Mouse (Mus musculus) ES-Bruce4 (cell line): ENCODE results near the gene Edf1. TPM values are rescaled to one million over a fixed set of nuclear protein-coding genes. Genes with fewer than 3 reads are reported as not detected.
"Not testable (repeated sequence)": the region's sequence is repeated elsewhere in the genome, so short reads cannot be mapped to it uniquely, and the experiment has no call there.

Experiments
- H3K27ac ChIP-seq: 2 replicates; pipeline ENCODE4 v1.5.1; 2012; ENCODE audit warnings: low read length, inconsistent platforms; ENCODE audit not compliant: insufficient read depth
- H3K27me3 ChIP-seq: 2 replicates; pipeline ENCODE4 v1.6.1; 2012; ENCODE audit warnings: mild to moderate bottlenecking, low read length, inconsistent platforms; ENCODE audit not compliant: control insufficient read depth, poor library complexity, insufficient read depth, severe bottlenecking
- H3K36me3 ChIP-seq: 2 replicates; pipeline ENCODE4 v1.6.1; 2012; ENCODE audit warnings: inconsistent platforms, mild to moderate bottlenecking, low read length, moderate library complexity; ENCODE audit not compliant: control insufficient read depth, poor library complexity, insufficient read depth, severe bottlenecking
- H3K4me1 ChIP-seq: one replicate; pipeline ENCODE4 v1.8.1; 2011; ENCODE audit warnings: low read length; ENCODE audit not compliant: control insufficient read depth, insufficient read depth
- H3K4me3 ChIP-seq: 2 replicates; pipeline ENCODE4 v1.5.1; 2011; ENCODE audit warnings: low read depth, mild to moderate bottlenecking, low read length
- H3K9ac ChIP-seq: 2 replicates; pipeline ENCODE4 v1.6.1; 2012; ENCODE audit warnings: low read depth, mild to moderate bottlenecking, inconsistent platforms; ENCODE audit not compliant: poor library complexity, severe bottlenecking
- H3K9me3 ChIP-seq: replicated peaks from 2 replicates; pipeline ENCODE4 v1.6.1; 2012; ENCODE audit warnings: mild to moderate bottlenecking, low read length, inconsistent platforms; ENCODE audit not compliant: control insufficient read depth, poor library complexity, insufficient read depth, severe bottlenecking
- CTCF ChIP-seq: IDR thresholded peaks from one replicate; pipeline ENCODE4 v1.8.1; 2011; ENCODE audit warnings: low read depth, low read length
- EP300 ChIP-seq: IDR thresholded peaks from 2 replicates; pipeline ENCODE4 v1.6.1; 2011; ENCODE audit warnings: low read depth, low read length; ENCODE audit not compliant: insufficient read depth
- POLR2A ChIP-seq: IDR thresholded peaks from one replicate; pipeline ENCODE4 v1.8.1; 2011; ENCODE audit warnings: low read length; ENCODE audit not compliant: insufficient read depth
- polyA plus RNA-seq: library from polyadenylated mRNA; stranded (reverse); fragments of >200 nt; gene quantifications from 2 replicates; pipeline ENCODE4 v1.2.4, GENCODE M21; 2011; ENCODE audit warnings: low read depth; ENCODE audit not compliant: missing spikeins, insufficient read depth, insufficient read length

Gene Edf1
- polyA plus RNA-seq, 1 experiment = 107 TPM

GRCm38 (mm10) chr2:25549021-25549991 lies 8.3 kb upstream of the Edf1 start:
- Histone ChIP-seq H3K9ac (no peak overlapping the region), H3K4me3 (no peak overlapping the region), H3K36me3 (no peaks in the 10 kb centered on the region), H3K4me1 (peaks cover 2% of the 10 kb centered on the region), H3K27ac (no peak overlapping the region), H3K9me3 (no peaks in the 10 kb centered on the region), H3K27me3 (no peaks in the 10 kb centered on the region)
- TF ChIP-seq POLR2A (no peak), EP300 (no peak), CTCF (no peak)

GRCm38 (mm10) chr2:25551186-25551585 lies 6.5 kb upstream of the Edf1 start:
- H3K4me3 ChIP-seq = no peak overlapping the region
- H3K36me3 ChIP-seq = no peaks in the 10 kb centered on the region
- no peaks in the 10 kb centered on the region for H3K9me3 ChIP-seq
- no peaks in the 10 kb centered on the region for H3K4me1 ChIP-seq
- no peak overlapping the region for H3K9ac ChIP-seq
- no peaks in the 10 kb centered on the region for H3K27me3 ChIP-seq
- H3K27ac ChIP-seq = no peak overlapping the region
- no peak for TF ChIP-seq EP300
- no peak for TF ChIP-seq POLR2A
- TF ChIP-seq CTCF = peak; percentile 70

- not testable (repeated sequence) for H3K9ac ChIP-seq, H3K4me1 ChIP-seq, H3K9me3 ChIP-seq, H3K36me3 ChIP-seq, H3K27me3 ChIP-seq, H3K27ac ChIP-seq, H3K4me3 ChIP-seq
These were observed 4.4 kb upstream of the Edf1 start for GRCm38 (mm10) chr2:25553171-25553786.

- H3K9ac ChIP-seq, H3K4me3 ChIP-seq, H3K36me3 ChIP-seq, H3K27me3 ChIP-seq, H3K4me1 ChIP-seq, H3K27ac ChIP-seq, H3K9me3 ChIP-seq: not testable (repeated sequence)
These were observed 2.2 kb upstream of the Edf1 start for GRCm38 (mm10) chr2:25555479-25555878.

- Histone ChIP-seq H3K9me3 (no peaks in the 10 kb centered on the region), H3K4me1 (no peaks in the 10 kb centered on the region), H3K27me3 (no peaks in the 10 kb centered on the region), H3K4me3 (no peak overlapping the region), H3K27ac (no peak overlapping the region), H3K9ac (no peak overlapping the region), H3K36me3 (peaks cover 10% of the 10 kb centered on the region)
- TF ChIP-seq EP300 (no peak), CTCF (no peak), POLR2A (no peak)
These were observed 1.4 kb upstream of the Edf1 start for GRCm38 (mm10) chr2:25556296-25556695.

- TF ChIP-seq CTCF (no peak), POLR2A (peak; percentile 1)
- Histone ChIP-seq H3K36me3 (peaks cover 22% of the 10 kb centered on the region), H3K27me3 (no peaks in the 10 kb centered on the region), H3K27ac (no peak overlapping the region), H3K9ac (peak overlapping the region; percentile 92), H3K4me1 (no peaks in the 10 kb centered on the region), H3K4me3 (peak overlapping the region; percentile 95), H3K9me3 (no peaks in the 10 kb centered on the region)
These were observed 315 bp downstream of the Edf1 start for GRCm38 (mm10) chr2:25557964-25558360.
